Mouse (Mus musculus) skeletal muscle tissue, adult 2 months (tissue): ENCODE measurements around the gene Mxra8.
A peak's percentile ranks its signal among the peaks of the same experiment; 100 is the strongest.

Source experiments
- DNase-seq: peaks from one replicate; pipeline ENCODE4 v3.0.0-alpha.2; 2012; ENCODE audit warnings: low read depth, low spot score

The Mxra8 gene

GRCm38 (mm10) chr4:155839483-155839910, at the start of gene Mxra8:
Gene Mxra8, plus strand, starts transcription at chr4:155839680.
- DNase-seq: peak; percentile 94

GRCm38 (mm10) chr4:155790021-155790489, 49.4 kb upstream of the Mxra8 start, which contains the start of gene Ankrd65:
Gene Ankrd65, plus strand, starts transcription at chr4:155790439.
- DNase-seq: no peak

- DNase-seq: no peak
Measured at GRCm38 (mm10) chr4:155790650-155791161, 48.8 kb upstream of the Mxra8 start.

- no peak for DNase-seq
Measured at GRCm38 (mm10) chr4:155791240-155791933, 48.1 kb upstream of the Mxra8 start.

- DNase-seq: no peak
Measured at GRCm38 (mm10) chr4:155793730-155794129, 45.8 kb upstream of the Mxra8 start.

GRCm38 (mm10) chr4:155802075-155802474, 37.4 kb upstream of the Mxra8 start:
- DNase-seq: no peak

- no peak for DNase-seq
Measured at GRCm38 (mm10) chr4:155802741-155803339, 36.6 kb upstream of the Mxra8 start, which contains the start of gene Mrpl20. Gene Mrpl20, plus strand, starts transcription at chr4:155802878.

GRCm38 (mm10) chr4:155803340-155804041, 36.0 kb upstream of the Mxra8 start:
- peak; percentile 93 for DNase-seq

- DNase-seq: no peak
Measured at GRCm38 (mm10) chr4:155807841-155808240, 31.6 kb upstream of the Mxra8 start.

- peak; percentile 97 for DNase-seq
Measured at GRCm38 (mm10) chr4:155811929-155812664, 27.4 kb upstream of the Mxra8 start, which contains the start of gene Ccnl2. Gene Ccnl2, plus strand, starts transcription at chr4:155812489.

- no peak for DNase-seq
Measured at GRCm38 (mm10) chr4:155812665-155813181, 26.8 kb upstream of the Mxra8 start.

- no peak for DNase-seq
Measured at GRCm38 (mm10) chr4:155817533-155817932, 21.9 kb upstream of the Mxra8 start.

- no peak for DNase-seq
Measured at GRCm38 (mm10) chr4:155821025-155821424, 18.5 kb upstream of the Mxra8 start.

- no peak for DNase-seq
Measured at GRCm38 (mm10) chr4:155823443-155823842, 16.0 kb upstream of the Mxra8 start.

GRCm38 (mm10) chr4:155829866-155830265, 9.6 kb upstream of the Mxra8 start:
- no peak for DNase-seq

GRCm38 (mm10) chr4:155830596-155830995, 8.9 kb upstream of the Mxra8 start:
- DNase-seq: no peak

GRCm38 (mm10) chr4:155831205-155831766, 8.2 kb upstream of the Mxra8 start, which contains the start of gene Aurkaip1:
Gene Aurkaip1, plus strand, starts transcription at chr4:155831272.
- peak; percentile 92 for DNase-seq

- no peak for DNase-seq
Measured at GRCm38 (mm10) chr4:155831831-155832230, 7.6 kb upstream of the Mxra8 start.

- DNase-seq: no peak
Measured at GRCm38 (mm10) chr4:155832321-155832720, 7.2 kb upstream of the Mxra8 start.

- DNase-seq: no peak
Measured at GRCm38 (mm10) chr4:155833234-155833633, 6.2 kb upstream of the Mxra8 start.

GRCm38 (mm10) chr4:155833836-155834235, 5.6 kb upstream of the Mxra8 start:
- peak; percentile 88 for DNase-seq
